Mouse (Mus musculus): Measurements from ENCODE around the gene Ticrr.

Ticrr gene

GRCm38 (mm10) chr7:79680231-79680630 lies 20.2 kb downstream of the Ticrr start:
- no peak for DNase-seq (ENCODE audit: low spot score in 2 of 2)

GRCm38 (mm10) chr7:79696495-79696894 lies 36.5 kb downstream of the Ticrr start:
- DNase-seq (ENCODE audit: low spot score in 2 of 2): no peak

DNA sequence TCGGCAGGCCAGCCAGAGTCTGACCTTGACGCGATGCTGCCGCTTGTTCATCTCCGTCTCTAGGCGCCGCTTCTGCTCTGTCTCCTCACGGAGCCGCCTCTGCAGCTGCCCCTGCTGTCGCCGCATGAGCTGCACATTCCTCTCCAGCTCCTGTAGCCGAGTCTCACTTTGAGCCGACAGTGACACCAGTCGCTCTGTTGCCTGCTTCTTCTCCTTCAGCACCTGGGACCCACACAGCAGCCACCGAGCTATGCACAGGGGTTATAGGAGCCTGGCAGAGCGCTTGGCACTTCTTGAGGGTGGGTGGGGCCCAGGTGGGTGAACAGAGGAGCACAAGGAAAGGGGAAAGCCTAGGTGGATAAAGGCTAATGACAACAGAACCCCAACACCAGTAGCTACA lies 42.8 kb downstream of the Ticrr start:
- no peak for DNase-seq (ENCODE audit: low spot score in 2 of 2)

GRCm38 (mm10) chr7:79705210-79705609 lies 45.2 kb downstream of the Ticrr start:
- no peak for DNase-seq (ENCODE audit: low spot score in 2 of 2)

DNA sequence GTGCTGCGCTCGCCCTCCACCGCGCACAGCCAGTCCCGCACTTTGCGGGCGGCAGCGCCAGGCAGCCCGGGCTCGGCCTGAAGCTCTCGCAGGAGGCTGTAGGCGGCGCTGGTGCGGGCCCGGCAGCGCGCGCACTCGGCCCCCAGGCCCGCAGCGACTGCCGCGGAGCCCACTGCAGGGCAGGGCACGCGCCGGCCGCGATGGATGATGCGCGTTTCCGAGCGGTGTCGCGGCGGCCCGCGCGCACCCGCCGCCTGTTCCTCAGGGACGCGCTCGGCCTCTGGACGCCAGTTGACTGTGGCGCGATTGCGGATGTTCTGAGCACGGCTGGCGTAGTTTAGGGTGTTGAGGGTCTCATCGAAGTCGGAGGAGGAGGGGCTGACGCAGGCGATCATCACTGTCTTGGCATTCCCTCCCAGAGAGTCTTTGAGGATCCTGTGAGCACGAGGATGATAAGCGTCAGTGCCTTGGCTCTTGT lies 50.2 kb downstream of the Ticrr start:
- DNase-seq (ENCODE audit: low spot score in 2 of 2): no peak

DNA sequence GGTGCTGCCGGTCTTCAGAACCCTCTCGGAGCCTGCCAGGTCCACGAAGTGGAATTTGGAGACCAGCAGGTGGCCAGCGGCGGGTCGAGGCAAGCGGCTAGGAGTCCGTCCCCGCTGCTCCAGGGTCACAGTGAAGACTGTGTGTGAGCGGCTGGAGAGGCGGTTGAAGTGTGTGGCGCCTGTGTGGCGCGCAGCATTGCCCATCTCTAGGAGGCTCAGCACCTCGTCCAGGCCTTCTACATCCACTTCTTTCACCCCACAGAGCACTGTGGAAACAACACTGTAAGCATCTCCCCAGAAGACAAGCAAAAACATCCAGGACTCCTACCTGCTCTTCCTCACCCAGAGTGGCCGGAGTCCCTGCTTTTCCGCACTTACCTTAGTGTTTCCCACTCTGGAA lies 50.8 kb downstream of the Ticrr start:
- DNase-seq (ENCODE audit: low spot score in 2 of 2): no peak

DNA sequence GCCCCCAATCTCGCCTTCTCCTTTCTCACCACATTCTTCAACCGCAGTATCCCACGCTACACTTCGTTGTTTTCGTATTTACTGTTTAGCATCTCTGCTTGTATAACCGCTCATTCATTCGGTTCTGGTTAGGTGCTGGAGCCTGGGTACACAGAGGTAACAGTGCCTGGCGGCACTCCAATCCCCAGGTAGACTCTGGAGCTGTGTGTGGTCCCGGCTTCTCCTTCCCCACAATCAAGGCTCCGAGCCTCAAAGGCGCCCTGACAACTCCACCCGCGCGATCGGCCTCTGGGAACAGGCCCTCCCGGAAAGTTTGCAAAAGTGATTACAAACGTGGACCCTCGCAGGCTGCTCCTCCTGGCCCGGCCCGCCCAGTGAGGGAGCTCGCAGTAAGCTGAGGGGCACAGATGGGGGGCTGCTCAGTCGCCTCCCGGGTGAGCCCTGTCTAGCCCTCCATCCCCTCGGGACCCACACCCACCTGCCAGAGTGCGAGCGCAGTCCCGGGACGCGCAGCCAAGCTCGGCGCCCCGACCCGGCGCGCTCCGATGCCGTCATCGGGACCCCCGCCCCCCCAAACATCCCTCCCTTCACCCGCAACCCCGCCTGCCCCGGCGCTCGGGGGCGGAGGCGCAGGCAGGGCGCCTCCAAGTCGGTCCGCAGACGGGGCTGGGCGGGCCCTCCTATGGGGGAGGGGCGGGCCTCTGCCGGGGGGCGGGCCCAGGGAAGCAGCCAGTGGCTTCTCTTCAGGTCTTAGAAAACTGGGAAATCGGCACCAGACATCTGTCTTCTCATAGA lies 55.4 kb downstream of the Ticrr start, which contains the start of gene Kif7:
Kif7 (minus strand) TSS at position 534 of the 795 bp plus-strand sequence.
- peak; percentile 41 to 51 for DNase-seq (ENCODE audit: low spot score in 2 of 2)

GRCm38 (mm10) chr7:79721386-79721977 lies 61.5 kb downstream of the Ticrr start:
- DNase-seq (ENCODE audit: low spot score in 2 of 2): peak in 1 of 2 experiments; percentile 14

DNA sequence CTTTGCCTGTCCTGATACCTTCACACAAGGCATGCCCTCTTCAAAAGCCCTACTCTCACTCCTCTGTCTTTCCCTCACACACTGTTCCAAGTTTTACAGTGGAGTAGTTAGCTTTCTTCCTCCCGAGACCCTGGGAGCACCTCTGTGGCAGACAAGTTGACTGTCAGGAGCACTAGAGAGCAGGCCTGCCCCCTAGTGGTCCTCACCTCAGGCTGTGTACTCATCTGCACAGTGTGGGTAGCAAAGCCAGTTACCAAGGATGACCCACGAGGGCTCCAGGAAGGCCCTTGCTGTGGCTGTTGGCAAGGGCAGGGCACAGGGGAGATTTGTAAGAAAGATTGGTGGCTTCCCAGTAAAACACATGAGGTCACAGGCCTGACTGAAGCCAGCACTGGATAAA lies 67.1 kb downstream of the Ticrr start:
- DNase-seq (ENCODE audit: low spot score in 2 of 2): peak in 1 of 2 experiments; percentile 25

DNA sequence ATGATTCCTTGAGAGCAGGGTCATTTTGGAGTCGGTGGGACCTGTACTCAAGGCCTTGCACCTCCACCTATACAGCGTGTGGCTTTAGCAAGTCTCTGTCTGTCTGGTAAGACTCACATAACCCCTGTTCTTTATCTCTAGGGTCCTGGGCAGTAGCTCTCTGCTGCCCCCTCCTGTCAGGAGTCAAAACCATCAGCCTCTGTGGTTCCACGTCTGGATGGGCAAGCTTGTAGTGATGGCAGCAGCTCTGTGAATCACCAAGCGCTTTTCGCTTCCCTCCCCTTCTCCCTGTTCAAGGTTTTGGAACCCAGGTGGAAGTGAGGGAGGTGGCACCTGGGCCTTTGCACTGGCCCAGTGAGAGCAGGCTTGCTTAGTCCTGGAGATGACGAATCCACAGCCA lies 68.2 kb downstream of the Ticrr start:
- peak; percentile 26 to 40 for DNase-seq (ENCODE audit: low spot score in 2 of 2)

GRCm38 (mm10) chr7:79729169-79729568 lies 69.2 kb downstream of the Ticrr start:
- DNase-seq (ENCODE audit: low spot score in 2 of 2): peak in 1 of 2 experiments; percentile 26

DNA sequence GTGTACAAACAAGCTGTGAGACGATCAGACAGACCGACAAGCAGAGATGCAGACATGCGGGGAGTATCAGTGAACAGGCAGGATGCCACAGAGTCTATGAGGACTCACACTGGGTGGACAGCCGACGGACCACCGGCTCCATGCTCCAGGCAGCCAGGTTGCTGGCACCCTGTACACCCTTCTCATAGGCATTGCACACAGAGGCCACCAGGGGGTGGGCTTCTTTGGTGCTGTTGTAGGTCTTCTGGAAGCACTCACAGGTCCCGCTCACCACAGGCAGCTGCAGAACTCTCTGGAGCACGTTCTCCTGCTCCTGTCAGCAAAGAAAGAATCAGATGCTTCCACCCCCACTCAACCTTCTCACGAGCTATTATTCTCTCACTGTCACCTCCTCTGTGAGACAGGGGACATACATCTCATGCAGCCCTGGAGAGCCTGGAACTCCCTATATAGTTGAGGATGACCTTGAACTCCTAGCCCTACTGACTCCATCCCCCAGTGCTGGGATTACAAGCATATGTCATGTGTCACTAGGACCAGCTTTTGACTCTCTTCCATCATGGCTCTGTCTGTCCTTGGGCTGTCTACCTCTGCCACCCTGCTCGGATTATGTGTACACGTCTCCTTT lies 69.9 kb downstream of the Ticrr start:
- DNase-seq (ENCODE audit: low spot score in 2 of 2): no peak

GRCm38 (mm10) chr7:79731438-79731837 lies 71.4 kb downstream of the Ticrr start:
- no peak for DNase-seq (ENCODE audit: low spot score in 2 of 2)

DNA sequence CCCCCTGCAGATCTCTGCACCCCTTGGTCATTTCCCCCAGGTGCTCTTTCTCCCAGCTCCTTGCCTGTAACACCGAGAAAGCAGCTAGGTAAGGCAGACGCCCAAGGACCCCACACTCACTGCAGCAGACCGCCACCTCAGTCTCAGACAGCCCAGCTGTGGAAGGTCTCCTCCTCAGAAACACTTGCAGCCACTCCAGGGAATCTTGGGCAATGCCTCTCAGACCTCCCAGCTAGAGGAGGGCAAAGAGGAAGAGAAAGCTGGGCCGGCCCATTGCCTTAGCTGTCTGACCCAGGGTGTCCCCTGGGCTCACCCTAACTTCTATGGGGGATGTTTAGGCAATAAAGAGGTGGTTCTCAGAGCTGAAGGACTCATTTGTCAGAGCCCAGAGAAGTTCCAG lies 72.6 kb downstream of the Ticrr start, which contains the start of gene Plin1:
Plin1 (minus strand) TSS at position 282 of the 400 bp plus-strand sequence.
- DNase-seq (ENCODE audit: low spot score in 2 of 2): no peak

GRCm38 (mm10) chr7:79734563-79734962 lies 74.6 kb downstream of the Ticrr start:
- DNase-seq (ENCODE audit: low spot score in 2 of 2): no peak

DNA sequence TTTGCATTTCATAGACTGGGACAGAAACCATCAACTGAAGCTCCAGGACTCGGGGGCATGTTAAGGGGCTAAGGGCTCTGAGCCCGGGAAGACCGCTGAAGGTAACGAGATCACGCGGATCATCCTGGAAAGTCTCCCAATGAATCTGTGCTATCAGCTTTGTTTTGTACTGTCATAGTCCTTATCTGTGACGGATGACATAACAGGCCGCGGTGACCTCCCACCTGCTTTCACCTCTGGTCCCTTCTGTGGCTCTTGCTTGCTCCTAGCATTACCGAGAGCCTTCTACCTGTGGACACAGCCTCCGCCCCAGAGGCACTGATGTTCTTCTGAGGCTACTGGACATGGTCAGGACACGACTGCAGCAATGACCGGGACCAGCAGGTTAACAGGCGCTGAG lies 76.5 kb downstream of the Ticrr start:
- DNase-seq (ENCODE audit: low spot score in 2 of 2): no peak

DNA sequence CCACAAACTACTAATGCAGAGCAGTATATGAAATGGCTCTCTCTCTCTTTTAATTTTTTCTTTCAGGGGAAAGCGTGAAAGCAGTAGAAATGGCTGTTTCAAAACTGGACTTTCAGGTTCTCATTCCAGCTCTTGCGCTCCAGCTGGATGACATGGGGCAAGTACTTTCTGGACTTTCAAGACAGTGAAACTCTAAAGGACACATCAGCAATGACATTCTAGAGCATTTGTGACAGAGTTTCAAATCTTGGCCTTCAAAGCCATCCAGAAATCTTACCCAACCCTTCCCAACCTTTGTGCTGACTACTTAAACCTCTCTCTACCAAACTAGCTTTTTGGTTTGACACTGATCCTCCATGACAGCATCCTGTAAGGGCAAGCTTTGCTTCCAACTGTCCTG lies 78.9 kb downstream of the Ticrr start:
- DNase-seq (ENCODE audit: low spot score in 2 of 2): no peak

GRCm38 (mm10) chr7:79740279-79740678 lies 80.3 kb downstream of the Ticrr start:
- DNase-seq (ENCODE audit: low spot score in 2 of 2): no peak

DNA sequence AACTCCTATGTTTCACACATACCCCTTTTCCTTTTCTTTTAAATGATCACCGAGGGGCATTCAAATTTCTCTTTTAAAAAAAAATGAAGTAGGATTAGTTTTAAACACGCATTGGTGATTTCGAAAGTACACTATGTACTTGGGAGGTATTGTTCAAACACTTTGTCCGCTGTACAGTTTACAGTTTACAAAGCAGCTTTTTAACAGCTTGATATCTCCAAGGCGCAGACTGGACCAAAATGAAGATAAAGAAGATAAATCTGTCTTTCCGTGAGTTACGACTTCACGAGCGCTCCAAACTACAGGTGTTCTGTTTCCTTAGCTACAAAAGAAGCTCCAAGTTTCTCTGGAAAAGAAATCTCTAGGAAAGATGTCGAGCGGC lies 82.3 kb downstream of the Ticrr start:
- no peak for DNase-seq (ENCODE audit: low spot score in 2 of 2)

DNA sequence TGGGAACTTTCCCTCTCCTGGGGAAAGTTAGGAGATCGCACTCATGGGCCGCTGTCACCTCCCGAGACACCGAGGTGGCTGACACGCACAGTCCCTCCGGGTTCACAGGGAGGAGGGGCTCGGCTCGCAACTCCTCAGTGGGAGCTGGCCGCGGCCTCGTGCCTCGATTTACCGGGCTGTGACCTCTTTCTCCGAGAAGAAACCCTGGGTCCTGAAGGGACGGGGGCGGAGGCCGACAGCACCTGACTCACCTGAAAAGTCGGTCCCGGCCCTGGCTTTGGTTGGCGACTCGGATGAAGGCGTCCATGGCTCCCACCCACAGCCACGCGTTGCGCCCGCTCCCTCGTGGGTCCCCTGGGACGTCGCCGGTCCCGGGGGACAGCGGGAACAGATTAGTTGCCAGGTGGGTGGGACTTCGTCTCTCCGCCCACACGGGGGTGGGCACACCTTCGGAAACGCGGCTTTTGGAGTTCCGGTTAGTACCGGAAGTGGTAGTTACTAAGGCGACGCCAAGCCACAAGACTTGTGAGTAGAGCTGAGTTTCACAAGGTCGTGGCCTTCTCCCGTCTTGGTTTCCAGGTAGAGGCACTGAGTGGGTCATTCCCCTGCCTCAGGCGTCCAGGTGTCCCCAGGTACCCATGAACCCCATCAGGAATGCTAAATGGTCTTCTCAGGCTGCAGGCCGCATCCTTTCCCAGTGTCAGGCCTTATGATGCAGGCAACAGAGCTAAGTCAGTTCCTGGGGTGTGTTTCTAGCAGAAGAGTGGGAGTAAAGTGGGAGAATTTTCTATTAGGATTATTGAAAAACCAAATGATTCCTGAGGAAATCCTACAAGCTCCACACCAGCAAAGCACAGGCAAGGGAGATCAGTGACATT lies 82.9 kb downstream of the Ticrr start, which contains the start of the genes Pex11a and Wdr93:
Pex11a (minus strand) TSS at position 473 of the 878 bp plus-strand sequence.
Wdr93 (plus strand) TSS at position 505 of the 878 bp plus-strand sequence.
- DNase-seq (ENCODE audit: low spot score in 2 of 2): peak; percentile 76 to 79

- DNase-seq (ENCODE audit: low spot score in 2 of 2): no peak
Measured at GRCm38 (mm10) chr7:79744051-79744450, 84.1 kb downstream of the Ticrr start.

All from spleen, postnatal 36 days (tissue).